Mouse (Mus musculus): ENCODE measurements around the gene Pdk4.

DNA sequence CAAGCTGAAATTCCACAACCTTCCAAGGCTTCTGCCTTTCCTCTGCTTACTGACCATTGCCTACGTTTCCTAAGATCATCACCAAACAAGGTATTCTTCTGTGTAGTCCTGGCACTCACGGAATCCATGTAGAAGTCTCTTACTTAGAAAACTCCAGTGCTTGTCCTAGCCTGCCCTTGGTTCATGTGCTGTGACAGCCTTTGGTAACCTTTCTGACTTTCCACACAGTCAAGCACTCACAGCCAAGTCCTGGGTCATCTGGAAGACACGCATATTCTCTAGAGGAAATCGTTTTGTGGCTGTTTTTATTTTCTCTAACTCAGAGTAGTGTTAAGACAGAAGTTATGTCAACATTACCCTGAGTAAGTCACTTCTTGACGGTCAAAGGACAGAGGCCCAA, 11.7 kb upstream of the Pdk4 start:
- no peak for TF ChIP-seq CTCF (IDR thresholded peaks at IDR 0.05; ENCODE audit: low read depth, low read length)
- TF ChIP-seq GATA1 (IDR thresholded peaks at IDR 0.05; ENCODE audit: borderline replicate concordance, low read length) = no peak
